Mouse (Mus musculus) lung, adult 2 months (tissue): ENCODE data around the gene Btbd9.

ENCODE experiments used
- CTCF ChIP-seq: fragments of 200-500 bp; IDR thresholded peaks from 2 replicates; pipeline ENCODE4 v1.5.1; 2011; ENCODE audit warnings: mild to moderate bottlenecking, low read length, control low read depth; ENCODE audit not compliant: insufficient read depth
- POLR2A ChIP-seq: fragments of 200-500 bp; IDR thresholded peaks from 2 replicates; pipeline ENCODE4 v1.6.1; 2011; ENCODE audit warnings: low read depth, mild to moderate bottlenecking, control low read depth, low read length, borderline replicate concordance; ENCODE audit errors: extremely low read depth

DNA sequence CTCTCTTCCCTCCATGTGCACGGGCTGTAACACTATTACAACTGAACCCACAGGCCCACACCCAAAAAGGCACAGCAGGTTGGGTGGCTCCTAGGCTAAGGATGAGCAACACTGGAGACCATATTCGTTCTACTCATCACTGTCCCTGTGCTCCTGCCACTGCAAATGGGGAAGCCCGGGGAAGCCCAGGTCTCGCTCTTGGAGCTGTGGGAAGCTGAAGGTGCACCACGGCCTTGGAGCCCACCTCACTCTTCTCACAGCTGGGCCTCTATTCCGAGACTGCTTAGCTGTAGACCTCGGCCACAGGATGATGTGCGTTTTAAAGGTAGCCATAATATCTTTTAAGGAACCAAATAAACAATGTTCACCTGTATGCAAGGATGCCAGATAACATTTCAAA is 60.9 kb downstream of the Btbd9 start:
- TF ChIP-seq CTCF: no peak
- no peak for TF ChIP-seq POLR2A
